Mouse (Mus musculus) right cerebral cortex, adult 2 months (tissue): ENCODE data around the gene Atf6b.

ENCODE experiments used
- DNase-seq, 2 experiments: peaks; one replicate each; pipeline ENCODE4 v3.0.0; 2021 to 2022; ENCODE audit warnings: low spot score in 2 of 2

The Atf6b gene

GRCm38 (mm10) chr17:34627093-34627942 lies 19.6 kb upstream of the Atf6b start:
- DNase-seq = peak; percentile 84 to 87

DNA sequence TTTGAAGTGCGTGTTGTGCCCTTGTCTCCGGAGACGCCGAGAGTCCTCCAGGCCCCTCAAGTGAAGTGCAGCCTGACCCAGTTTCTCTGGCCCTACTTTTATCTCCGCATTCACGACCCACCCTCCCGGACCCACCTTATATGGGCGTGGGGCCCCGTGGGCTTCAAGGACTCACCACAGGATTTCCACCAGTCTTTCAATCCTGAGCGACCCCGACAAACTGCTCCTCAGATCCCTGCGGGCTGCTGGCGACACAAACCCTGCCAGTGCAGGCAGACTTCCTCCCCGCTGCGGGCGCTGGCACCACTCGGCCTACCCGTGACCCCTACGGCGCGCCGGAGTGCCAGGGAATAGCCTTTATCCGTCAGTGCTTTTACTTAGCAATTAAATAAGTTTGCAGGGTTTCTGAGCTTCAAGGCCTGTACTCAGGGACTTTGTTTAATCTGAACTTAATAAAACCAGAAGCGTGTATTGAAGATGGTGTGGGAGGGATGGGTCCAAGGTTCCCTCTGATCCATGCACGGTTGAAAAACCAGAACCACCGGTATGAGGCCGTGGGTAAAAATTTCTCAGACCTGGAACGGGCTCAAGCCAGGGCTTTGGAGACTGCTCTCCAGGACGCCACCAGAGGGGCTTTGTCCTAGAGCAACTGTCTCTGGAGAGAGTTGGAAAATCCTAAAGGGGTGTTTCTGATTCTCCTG lies 18.9 kb upstream of the Atf6b start, which contains the start of gene Ppt2:
Ppt2 (minus strand) TSS at position 568 of the 701 bp plus-strand sequence.
- no peak for DNase-seq

DNA sequence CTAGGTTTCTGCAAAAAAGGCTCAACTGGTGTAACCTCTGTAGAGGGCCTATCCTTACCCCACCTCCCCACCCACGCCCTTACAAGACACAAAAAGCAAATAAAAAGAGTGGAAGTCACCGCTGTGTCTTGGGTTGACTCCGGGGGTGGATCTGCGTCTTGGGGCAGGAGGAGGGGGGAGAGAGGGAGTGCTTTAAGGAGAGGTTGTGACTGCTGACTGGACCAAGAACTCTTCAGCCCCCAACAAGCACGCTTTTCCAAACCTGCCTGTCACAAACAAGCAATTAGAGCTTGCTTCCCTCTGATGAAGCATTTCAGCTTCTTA lies 18.3 kb upstream of the Atf6b start:
- no peak for DNase-seq

GRCm38 (mm10) chr17:34629221-34629751 lies 17.7 kb upstream of the Atf6b start, which contains the start of gene Prrt1:
Prrt1 (plus strand) TSS chr17:34629533.
- DNase-seq = peak in 1 of 2 experiments; percentile 73

DNA sequence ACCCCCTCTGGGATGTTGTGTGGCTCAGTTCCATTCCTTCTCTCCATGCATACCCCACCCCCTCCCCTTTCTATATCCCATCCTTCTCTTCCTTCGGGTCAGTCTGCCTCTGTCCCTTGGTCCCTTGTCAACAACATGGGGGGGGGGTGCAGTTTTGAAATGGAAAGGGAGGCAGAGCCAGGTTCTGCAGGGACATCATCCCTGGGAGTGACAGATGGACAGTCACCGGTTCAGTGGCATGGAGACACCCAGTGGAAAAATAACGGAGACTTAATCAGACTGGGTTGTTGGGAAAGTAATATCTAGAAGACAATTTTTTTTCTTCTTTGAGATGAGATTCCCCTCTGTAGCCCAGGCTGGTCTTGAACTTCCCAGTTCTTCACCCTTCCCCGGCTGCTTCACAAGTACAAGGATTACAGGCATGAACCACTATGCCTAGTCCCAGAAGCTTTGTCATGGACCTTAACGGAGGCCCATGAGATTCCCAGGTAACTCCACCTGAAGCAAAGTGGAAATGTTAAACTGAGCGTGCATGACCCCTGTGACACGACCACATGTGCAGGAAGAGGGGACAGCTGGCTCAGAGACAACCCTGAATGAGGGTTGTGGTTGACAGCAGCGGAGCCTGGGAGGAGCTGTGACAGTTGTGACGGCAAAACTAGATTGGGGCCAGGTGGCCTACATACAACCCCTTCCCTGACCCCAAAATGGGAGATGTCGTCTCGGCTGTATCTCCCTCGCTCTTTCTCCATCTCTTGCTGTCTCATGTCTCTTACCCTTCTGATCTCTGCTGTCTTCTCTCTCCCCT lies 16.9 kb upstream of the Atf6b start:
- DNase-seq = no peak

- DNase-seq = no peak
Measured at GRCm38 (mm10) chr17:34630761-34631301, 16.1 kb upstream of the Atf6b start.

DNA sequence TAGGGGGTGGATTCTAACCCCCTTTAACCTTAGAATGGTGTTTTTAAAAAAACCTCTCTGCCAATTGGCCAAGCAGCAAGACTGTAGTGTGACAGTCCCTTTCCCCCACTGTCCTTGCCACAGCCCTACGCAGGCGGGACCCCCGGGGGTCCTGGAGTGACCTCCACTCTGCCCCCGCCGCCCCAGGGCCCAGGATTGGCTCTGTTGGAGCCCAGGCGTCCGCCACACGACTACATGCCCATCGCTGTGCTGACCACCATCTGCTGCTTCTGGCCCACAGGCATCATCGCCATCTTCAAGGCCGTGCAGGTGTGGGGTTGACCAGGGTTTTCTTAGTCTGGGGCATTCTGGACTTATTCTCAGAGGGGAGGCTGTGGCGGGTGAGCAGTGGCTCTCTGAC lies 15.3 kb upstream of the Atf6b start:
- no peak for DNase-seq

- DNase-seq = peak; percentile 85 to 87
Measured at GRCm38 (mm10) chr17:34632261-34632691, 14.7 kb upstream of the Atf6b start.

GRCm38 (mm10) chr17:34635671-34636070 lies 11.3 kb upstream of the Atf6b start:
- DNase-seq = no peak

DNA sequence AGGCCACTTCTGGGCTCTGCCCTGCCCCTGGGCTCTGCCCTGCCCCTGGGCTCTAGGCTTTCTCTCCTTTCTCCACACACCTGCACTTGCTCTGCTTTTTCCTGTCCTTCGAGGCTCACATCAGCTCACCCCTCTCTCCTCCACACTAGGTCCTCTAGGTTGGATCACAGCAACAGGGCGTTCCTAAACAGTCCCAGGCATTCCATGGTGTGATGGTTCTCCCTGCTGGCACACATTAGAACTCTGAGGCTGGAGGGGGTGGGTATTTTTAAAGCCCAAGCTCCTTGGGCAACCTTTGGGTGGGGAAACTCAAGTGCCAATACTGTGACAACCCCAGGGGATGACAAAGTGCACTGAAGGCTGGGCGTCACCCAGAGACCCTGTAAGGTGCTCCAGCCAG lies 9.5 kb upstream of the Atf6b start:
- DNase-seq = no peak

DNA sequence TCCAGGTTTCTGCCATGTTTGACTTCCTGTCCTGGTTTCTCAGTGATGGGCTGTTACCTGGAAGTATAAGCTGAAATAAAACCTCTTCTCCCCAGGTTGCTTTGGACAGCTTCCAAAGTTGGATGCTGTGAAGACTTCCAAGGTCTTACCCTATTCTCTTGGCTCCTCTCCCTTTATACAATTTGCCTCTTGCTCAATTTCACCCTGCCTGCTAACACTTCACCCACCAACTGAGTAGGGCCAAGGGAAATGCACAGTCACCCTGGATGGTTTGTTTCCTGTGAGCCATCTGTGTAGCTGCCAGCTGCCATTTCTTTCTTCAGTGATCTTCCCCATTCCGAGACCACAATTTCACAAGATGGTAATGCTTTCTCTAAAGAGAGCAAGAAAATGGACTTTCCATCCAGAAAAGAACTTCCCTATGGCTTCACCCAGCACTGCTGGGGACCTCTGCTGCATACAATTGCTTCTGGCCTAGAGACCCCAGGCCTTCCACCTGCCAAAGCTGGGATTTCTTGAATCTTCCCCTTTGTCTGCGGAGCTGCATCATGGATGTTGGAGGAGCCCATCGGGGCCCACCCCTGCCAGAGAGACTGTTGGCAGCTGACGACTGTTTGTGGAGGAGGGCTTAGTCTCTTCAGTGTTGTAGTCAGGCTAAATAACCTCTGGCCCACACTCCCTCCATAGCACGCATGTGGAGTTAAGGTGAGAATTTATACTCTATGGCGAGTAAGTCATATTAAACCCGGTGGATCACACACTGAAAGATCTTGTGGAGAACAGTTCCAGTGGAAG lies 7.3 kb upstream of the Atf6b start:
- no peak for DNase-seq

- DNase-seq = no peak
Measured at GRCm38 (mm10) chr17:34640778-34641601, 6.0 kb upstream of the Atf6b start.

DNA sequence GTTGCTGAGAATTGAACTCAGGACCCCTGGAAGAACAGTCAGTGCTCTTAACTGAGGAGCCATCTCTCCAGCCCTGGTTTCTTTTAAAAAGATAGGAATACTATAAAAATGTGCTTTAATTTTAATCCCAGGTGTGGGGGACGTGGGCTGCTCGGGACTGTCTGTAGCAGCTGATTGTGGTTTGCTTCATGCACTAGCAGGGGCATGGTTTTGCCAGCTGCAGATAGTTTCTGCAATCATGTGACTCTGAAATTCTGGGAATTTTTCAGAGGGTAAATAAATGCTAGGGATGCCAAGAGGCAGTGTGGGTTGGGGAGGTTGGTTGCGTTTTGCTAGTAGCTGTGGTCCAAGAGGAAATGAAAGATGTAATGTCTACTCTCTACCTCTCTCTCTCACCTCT lies 5.0 kb upstream of the Atf6b start:
- DNase-seq = no peak

DNA sequence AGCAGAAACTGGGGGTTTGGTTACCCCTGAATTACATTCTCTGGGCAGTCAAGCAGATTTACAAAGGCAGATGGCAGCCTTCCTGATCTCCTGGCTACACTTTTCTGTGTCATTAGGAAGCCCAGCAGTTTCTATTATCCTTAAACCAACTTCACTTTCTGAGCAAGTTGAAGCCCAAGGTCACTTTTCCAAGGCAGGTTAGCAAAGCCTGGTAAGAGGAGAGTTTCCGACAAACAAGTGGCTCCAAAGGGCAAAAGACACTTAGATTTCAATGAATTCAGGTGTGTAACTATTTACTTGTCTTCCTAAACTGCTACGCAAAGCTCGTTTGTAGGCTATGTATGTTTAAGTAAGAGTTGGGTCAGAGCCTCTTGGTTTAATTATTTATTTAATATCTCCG lies 3.6 kb upstream of the Atf6b start:
- DNase-seq = no peak

GRCm38 (mm10) chr17:34643944-34644343 lies 3.0 kb upstream of the Atf6b start:
- no peak for DNase-seq

DNA sequence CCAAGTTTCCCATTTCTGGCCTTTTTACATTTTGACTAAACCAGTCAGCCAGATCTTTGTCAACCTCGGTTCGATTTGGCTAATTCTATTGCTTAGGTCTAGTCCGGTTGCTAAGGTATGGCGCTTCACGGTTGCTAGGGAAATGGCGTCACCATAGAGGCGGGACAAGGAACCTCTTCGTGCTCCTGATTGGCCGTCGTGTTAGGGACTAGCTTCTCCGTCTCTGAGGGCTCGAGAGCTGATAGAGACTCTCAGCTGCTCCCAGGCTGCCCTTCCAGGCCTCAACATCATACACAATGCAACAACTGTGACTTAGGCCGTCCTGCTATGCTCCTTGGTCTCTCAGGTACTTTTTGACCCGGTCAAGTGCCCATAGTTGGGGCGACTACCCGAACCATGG lies 2.3 kb upstream of the Atf6b start, which contains the start of gene Fkbpl:
Fkbpl (plus strand) TSS at position 157 of the 400 bp plus-strand sequence.
- DNase-seq = peak; percentile 98 to 99

GRCm38 (mm10) chr17:34645256-34645829 lies 1.6 kb upstream of the Atf6b start:
- DNase-seq = no peak

DNA sequence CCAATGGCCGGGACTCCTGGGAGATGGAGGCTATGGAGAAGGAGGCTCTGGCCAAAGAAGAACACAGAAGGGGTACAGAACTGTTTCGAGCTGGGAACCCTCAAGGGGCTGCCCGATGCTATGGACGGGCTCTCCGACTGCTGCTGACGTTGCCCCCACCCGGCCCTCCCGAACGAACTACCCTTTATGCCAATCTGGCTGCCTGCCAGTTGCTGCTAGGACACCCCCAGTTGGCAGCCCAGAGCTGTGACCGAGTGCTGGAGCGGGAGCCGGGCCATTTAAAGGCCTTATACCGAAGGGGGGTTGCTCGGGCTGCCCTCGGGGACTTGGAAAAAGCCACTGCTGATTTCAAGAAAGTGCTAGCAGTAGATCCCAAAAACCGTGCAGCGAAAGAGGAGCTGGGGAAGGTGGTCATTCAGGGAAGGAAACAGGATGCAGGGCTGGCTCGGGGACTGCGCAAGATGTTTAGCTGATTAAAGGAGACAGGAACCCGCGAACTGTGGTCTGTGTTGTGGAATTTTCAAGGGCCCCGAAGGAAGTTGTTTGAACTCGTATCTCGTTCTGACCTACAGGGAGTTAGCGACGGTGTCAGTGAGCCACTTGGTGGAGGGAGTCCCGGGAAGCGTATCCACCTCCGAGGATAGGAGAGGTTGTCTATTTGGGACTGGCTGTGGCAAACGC lies 975 bp upstream of the Atf6b start:
- no peak for DNase-seq
